Mouse (Mus musculus) hematopoietic stem cell, adult 5-6 weeks (primary cell): ENCODE results near the gene Suds3. TPM values are rescaled to one million over a fixed set of nuclear protein-coding genes. Genes with fewer than 3 reads are reported as not detected.

ENCODE experiments used
- ATAC-seq, 2 experiments: fragments of 125-278 bp in 1 of 2; replicated peaks in 1 of 2; 2 replicates each; pipeline ENCODE4 v1.8.0; 2016 to 2017; ENCODE audit warnings: inconsistent platforms in 2 of 2, mild to moderate bottlenecking in 2 of 2, moderate number of reproducible peaks in 2 of 2, low read depth in 1 of 2, moderate TSS enrichment in 1 of 2; ENCODE audit not compliant: low FRiP score in 2 of 2, poor library complexity in 2 of 2, severe bottlenecking in 2 of 2, insufficient read depth in 1 of 2, low TSS enrichment in 1 of 2
- total RNA-seq: library from RNA; stranded (forward); fragments of 172-1452, 232-1000 nt; gene quantifications from 2 replicates; pipeline ENCODE4 v1.2.3, GENCODE M21; 2017

The Suds3 gene
- total RNA-seq, result 74.9 and 115 TPM in 2 replicates

- ATAC-seq, result peak; percentile 70 to 77
Measured at GRCm38 (mm10) chr5:117115836-117116366, at the start of gene Suds3. TSS of gene Suds3 (minus strand) at chr5:117116113.

GRCm38 (mm10) chr5:117164923-117165322 lies 49.0 kb upstream of the Suds3 start:
- ATAC-seq, result no peak

GRCm38 (mm10) chr5:117164516-117164915 lies 48.6 kb upstream of the Suds3 start:
- no peak for ATAC-seq

GRCm38 (mm10) chr5:117163790-117164189 lies 47.9 kb upstream of the Suds3 start:
- ATAC-seq, result no peak

GRCm38 (mm10) chr5:117160499-117160898 lies 44.6 kb upstream of the Suds3 start:
- ATAC-seq, result no peak

GRCm38 (mm10) chr5:117159805-117160291 lies 43.9 kb upstream of the Suds3 start:
- ATAC-seq, result no peak

GRCm38 (mm10) chr5:117159326-117159725 lies 43.4 kb upstream of the Suds3 start:
- ATAC-seq, result no peak

GRCm38 (mm10) chr5:117158335-117159018 lies 42.6 kb upstream of the Suds3 start:
- ATAC-seq, result peak in 1 of 2 experiments; percentile 20; a peak in 1 of 4 replicates

GRCm38 (mm10) chr5:117153527-117154091 lies 37.7 kb upstream of the Suds3 start:
- no peak for ATAC-seq

- no peak for ATAC-seq
Measured at GRCm38 (mm10) chr5:117152944-117153343, 37.0 kb upstream of the Suds3 start.

GRCm38 (mm10) chr5:117150068-117150467 lies 34.2 kb upstream of the Suds3 start:
- ATAC-seq, result no peak

GRCm38 (mm10) chr5:117149054-117149942 lies 33.4 kb upstream of the Suds3 start:
- peak; percentile 58 to 68 for ATAC-seq

GRCm38 (mm10) chr5:117147187-117148095 lies 31.5 kb upstream of the Suds3 start:
- ATAC-seq, result no peak

GRCm38 (mm10) chr5:117146165-117146564 lies 30.3 kb upstream of the Suds3 start:
- peak; percentile 51 to 65; a peak in 2 of 4 replicates for ATAC-seq

GRCm38 (mm10) chr5:117143721-117144135 lies 27.8 kb upstream of the Suds3 start:
- ATAC-seq, result peak; percentile 62 to 85

- ATAC-seq, result no peak
Measured at GRCm38 (mm10) chr5:117140374-117140773, 24.5 kb upstream of the Suds3 start.

GRCm38 (mm10) chr5:117139822-117140221 lies 23.9 kb upstream of the Suds3 start:
- no peak for ATAC-seq
